Mouse (Mus musculus) stomach, embryonic 14.5 days (tissue): ENCODE measurements around the gene Cd59b. TPM values are rescaled to one million over a fixed set of nuclear protein-coding genes. Genes with fewer than 3 reads are reported as not detected.
A peak's percentile ranks its signal among the peaks of the same experiment; 100 is the strongest.
"Not testable (repeated sequence)": the region's sequence is repeated elsewhere in the genome, so short reads cannot be mapped to it uniquely, and the experiment has no call there.

ENCODE experiments used
- ATAC-seq: fragments of 200-750 bp; cut with Nextera tagmentation; 2 replicates; pipeline ENCODE4 v1.8.0; 2017; ENCODE audit warnings: low read depth, moderate TSS enrichment; ENCODE audit not compliant: insufficient number of reproducible peaks, insufficient read depth, low FRiP score
- H3K27ac ChIP-seq: fragments of 300-500 bp; sonication (generic); 2 replicates; pipeline ENCODE4 v1.5.1; 2014; ENCODE audit warnings: mild to moderate bottlenecking, low read length, moderate library complexity, mixed read lengths
- H3K27me3 ChIP-seq: fragments of 300-500 bp; sonication (generic); 2 replicates; pipeline ENCODE4 v1.6.1; 2014; ENCODE audit warnings: low read length, control low read depth, mixed read lengths; ENCODE audit not compliant: control insufficient read depth, insufficient read depth
- H3K36me3 ChIP-seq: fragments of 300-500 bp; sonication (generic); 2 replicates; pipeline ENCODE4 v1.6.1; 2014; ENCODE audit warnings: mild to moderate bottlenecking, control low read depth, low read length, moderate library complexity, mixed read lengths; ENCODE audit not compliant: control insufficient read depth, insufficient read depth
- H3K4me1 ChIP-seq: fragments of 300-500 bp; sonication (generic); 2 replicates; pipeline ENCODE4 v1.6.1; 2014; ENCODE audit warnings: low read length, control low read depth, mixed read lengths; ENCODE audit not compliant: control insufficient read depth, insufficient read depth
- H3K4me2 ChIP-seq: fragments of 300-500 bp; sonication (generic); replicated peaks from 2 replicates; pipeline ENCODE4 v1.6.1; 2014; ENCODE audit warnings: low read depth, low read length, control low read depth
- H3K4me3 ChIP-seq: fragments of 300-500 bp; sonication (generic); 2 replicates; pipeline ENCODE4 v1.5.1; 2014; ENCODE audit warnings: low read depth, low read length, control low read depth
- H3K9ac ChIP-seq: fragments of 300-500 bp; sonication (generic); replicated peaks from 2 replicates; pipeline ENCODE4 v1.6.1; 2014; ENCODE audit warnings: low read depth, mild to moderate bottlenecking, control low read depth, low read length, moderate library complexity, mixed read lengths
- H3K9me3 ChIP-seq: fragments of 300-500 bp; sonication (generic); 2 replicates; pipeline ENCODE4 v1.6.1; 2016; ENCODE audit warnings: low read depth, low read length, control low read depth; ENCODE audit not compliant: control insufficient read depth
- WGBS: fragments of 180-500 bp; shearing (Covaris S2); extraction: QIAGEN DNeasy Blood & Tissue Kit; methylation state at CpG from one replicate; pipeline ENCODE4 v1.1.7; 2014; 5-methylcytosine and 5-hydroxymethylcytosine counted together
- polyA plus RNA-seq: library from polyadenylated mRNA; unstranded; fragments of >200 nt; fragmentation: Nextera tagmentation; extraction: Ambion mirVana; gene quantifications from 2 replicates; pipeline ENCODE4 v1.2.1, GENCODE M21; 2014

Gene Cd59b
- polyA plus RNA-seq, 1 experiment from 2014 or later = 6.7 TPM

DNA sequence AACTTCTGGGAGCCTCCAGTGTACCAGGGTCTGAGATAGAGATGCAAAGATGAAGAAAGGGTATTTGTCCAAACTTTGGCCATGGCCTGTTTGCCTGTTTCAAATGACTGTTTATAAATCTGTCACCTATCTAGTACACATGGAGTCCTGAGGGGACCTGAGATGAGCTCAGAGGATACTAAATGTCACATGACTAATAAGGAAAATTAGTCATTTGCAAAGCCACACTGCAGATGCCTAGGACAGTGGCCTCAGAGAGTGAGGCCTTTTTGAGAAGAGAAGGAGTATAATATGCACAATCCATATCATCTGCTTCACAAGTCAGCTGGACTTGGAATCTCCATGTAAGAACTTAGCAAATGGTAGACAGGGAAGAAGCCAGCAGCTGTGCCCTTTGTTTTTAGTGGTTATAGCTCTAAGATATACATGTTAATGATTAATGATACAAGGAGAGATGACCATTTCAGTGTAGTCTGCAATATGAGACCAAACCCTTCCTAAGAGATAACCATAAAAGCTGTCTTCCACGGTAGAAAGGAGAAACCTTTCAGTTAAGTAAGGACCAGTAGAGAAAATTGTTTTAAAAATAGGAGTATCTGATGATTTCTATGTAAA is 11.9 kb downstream of the Cd59b start:
- not testable (repeated sequence) for H3K27me3 ChIP-seq, H3K9me3 ChIP-seq, H3K9ac ChIP-seq, ATAC-seq, H3K4me3 ChIP-seq, H3K36me3 ChIP-seq, H3K4me1 ChIP-seq, H3K4me2 ChIP-seq, H3K27ac ChIP-seq
- no CpG with 5 or more reads among the region's 1 CpGs for WGBS

DNA sequence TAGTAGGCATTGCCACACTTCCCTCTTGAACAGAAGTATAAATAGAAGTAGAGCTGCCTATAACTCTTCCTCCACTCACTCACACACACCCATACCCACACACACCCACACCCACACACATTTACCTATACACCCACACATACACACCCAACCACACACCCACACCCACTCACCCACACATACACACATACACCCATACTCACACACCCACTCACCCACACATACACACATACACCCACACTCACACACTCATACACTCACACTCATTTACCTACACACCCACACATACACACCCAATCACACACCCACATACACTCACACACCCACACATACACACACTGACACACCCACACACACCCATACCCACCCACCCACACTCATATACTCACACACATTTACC is 12.8 kb downstream of the Cd59b start:
- H3K4me3 ChIP-seq = no peak overlapping the region
- H3K36me3 ChIP-seq = no peaks in the 10 kb centered on the region
- no peak overlapping the region for H3K27ac ChIP-seq
- ATAC-seq = no peak
- no peak overlapping the region for H3K4me2 ChIP-seq
- H3K9me3 ChIP-seq = no peaks in the 10 kb centered on the region
- H3K4me1 ChIP-seq = no peaks in the 10 kb centered on the region
- H3K27me3 ChIP-seq = no peaks in the 10 kb centered on the region
- H3K9ac ChIP-seq = no peak overlapping the region

DNA sequence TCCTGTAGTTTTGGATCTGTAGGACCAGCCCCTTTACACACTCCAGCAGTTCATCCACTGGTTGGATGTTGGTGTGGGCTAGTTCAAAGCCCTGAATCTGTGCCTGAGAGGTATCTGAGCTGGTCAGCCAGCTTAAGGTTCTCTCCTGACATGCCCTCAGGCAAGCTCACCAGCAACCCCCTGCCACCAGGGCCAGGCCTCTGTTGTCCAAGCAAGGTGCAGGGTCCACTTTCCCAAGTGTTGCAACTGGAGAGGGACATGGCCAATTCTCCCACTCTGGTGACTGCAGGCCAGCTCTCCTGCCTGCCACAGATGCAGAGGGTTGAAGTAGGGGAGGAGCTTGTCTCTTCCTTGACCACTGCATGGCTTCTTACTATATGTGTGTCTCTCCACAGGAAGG is 14.4 kb downstream of the Cd59b start:
- not testable (repeated sequence) for H3K36me3 ChIP-seq, ATAC-seq, H3K9me3 ChIP-seq, H3K4me1 ChIP-seq, H3K9ac ChIP-seq, H3K4me3 ChIP-seq, H3K4me2 ChIP-seq, H3K27ac ChIP-seq, H3K27me3 ChIP-seq

DNA sequence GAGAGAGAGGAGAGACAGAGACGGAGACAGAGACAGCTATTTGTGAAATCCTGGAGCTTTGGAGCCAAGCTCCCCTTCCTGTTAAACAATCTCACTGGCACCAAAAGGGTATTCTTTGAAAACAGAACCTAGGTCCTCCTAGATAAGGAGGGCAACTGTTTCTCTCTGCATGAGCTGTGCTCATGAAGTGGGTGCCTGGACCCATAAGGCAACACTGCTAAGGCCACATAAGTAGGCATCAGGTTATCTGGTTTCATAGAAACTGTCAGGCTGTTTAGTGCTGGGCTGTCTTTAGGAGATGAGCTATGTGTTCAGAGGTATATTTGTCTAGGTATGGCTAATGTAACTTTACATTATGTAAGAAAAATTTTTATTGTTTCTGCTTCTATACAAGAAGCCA is 17.9 kb downstream of the Cd59b start:
- not testable (repeated sequence) for H3K4me1 ChIP-seq, H3K4me3 ChIP-seq, H3K36me3 ChIP-seq, H3K9me3 ChIP-seq, H3K27me3 ChIP-seq, H3K27ac ChIP-seq, ATAC-seq, H3K9ac ChIP-seq, H3K4me2 ChIP-seq
- 73% methylated on average over 1 of the region's 1 CpGs for WGBS

DNA sequence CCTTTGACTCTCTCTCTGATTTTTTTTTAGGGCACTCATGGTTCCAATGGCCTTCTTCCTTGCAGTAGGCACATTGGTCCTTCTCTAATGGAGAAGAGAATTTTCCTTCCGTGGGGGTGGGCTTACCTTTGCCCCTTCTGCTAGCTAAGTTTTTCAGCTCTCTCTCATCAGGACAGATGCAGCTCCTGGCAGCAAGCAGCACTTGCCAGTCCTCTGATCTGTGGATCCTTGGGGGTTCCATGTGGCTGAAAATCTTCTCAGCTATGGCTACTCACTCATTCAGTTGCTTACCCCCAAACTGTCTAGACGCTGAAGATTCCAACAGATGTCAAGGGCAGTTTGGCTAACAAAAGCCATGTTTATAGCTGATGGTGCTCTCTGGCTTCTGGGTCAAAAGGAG is 23.7 kb downstream of the Cd59b start:
- no peak for ATAC-seq
- Histone ChIP-seq H3K4me3 (no peak overlapping the region), H3K9me3 (no peaks in the 10 kb centered on the region), H3K36me3 (no peaks in the 10 kb centered on the region), H3K27me3 (no peaks in the 10 kb centered on the region), H3K4me2 (no peak overlapping the region), H3K27ac (no peak overlapping the region), H3K9ac (no peak overlapping the region), H3K4me1 (no peaks in the 10 kb centered on the region)
- WGBS = 74% methylated on average over 2 of the region's 2 CpGs

DNA sequence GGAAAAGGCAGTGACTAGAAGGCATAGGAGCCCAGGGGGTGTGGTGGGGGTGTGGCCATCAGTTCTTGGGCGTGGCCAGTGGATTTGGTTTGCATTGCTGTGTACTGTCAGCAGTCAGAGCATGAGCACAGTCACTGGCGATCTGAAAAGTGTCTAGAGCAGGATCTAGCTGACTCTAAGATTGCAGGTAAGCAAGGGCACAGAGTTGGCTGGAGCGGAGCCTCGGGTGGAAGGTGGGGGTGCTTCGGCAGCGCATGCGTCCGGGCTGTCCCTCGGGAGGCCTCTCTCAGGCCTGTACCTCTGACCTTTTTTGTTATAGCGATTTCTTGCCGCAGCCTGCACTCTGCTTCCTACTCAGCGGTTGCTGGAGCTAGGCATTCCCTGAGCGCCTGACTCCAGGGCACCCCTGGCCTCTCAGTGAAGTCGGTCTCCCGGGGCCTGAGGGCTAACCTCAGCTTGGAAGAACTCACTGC is 26.1 kb downstream of the Cd59b start, which contains the start of gene Cd59a:
Gene Cd59a (plus strand): TSS at position 61 of the 473 bp plus-strand sequence.
- H3K9ac ChIP-seq = peak within 1 kb of the TSS; percentile 47; the same call in 1 of the 2 replicates
- H3K27me3 ChIP-seq = no peaks in the 10 kb centered on the region
- no peaks in the 10 kb centered on the region for H3K4me1 ChIP-seq
- peak within 1 kb of the TSS; percentile 63 for H3K4me2 ChIP-seq
- peak within 1 kb of the TSS; percentile 72 for H3K27ac ChIP-seq
- H3K9me3 ChIP-seq = no peaks in the 10 kb centered on the region
- no peaks in the 10 kb centered on the region for H3K36me3 ChIP-seq
- H3K4me3 ChIP-seq = peak within 1 kb of the TSS; percentile 54
- 1% methylated on average over 15 of the region's 15 CpGs for WGBS
- ATAC-seq = peak; percentile 92

DNA sequence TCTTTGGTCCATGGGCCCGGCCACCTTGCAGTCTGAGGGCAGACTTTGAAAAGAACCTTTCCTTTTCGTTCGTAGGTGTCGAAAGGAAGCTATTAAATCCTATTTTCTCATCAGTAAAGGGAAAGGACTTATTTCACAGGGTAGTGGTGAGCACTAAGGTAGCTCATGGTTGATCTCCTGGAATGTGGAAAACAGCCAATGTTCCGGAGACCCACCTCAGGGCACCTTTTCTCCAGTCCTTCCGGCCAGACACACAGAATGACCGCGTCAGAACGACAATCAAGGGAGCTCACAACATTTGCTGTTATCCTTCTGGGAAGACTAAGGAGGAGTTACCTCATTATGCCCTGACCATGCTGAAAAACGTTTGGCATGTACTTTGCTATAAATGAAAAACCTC is 26.6 kb downstream of the Cd59b start:
- Histone ChIP-seq H3K4me2 (peak overlapping the region; percentile 63), H3K4me3 (peak overlapping the region; percentile 54), H3K36me3 (no peaks in the 10 kb centered on the region), H3K4me1 (no peaks in the 10 kb centered on the region), H3K27ac (peak overlapping the region; percentile 72), H3K27me3 (no peaks in the 10 kb centered on the region), H3K9me3 (no peaks in the 10 kb centered on the region), H3K9ac (peak overlapping the region; percentile 47; the same call in 1 of the 2 replicates)
- ATAC-seq = no peak; the same call in 1 of the 2 replicates
- WGBS = 36% methylated on average over 10 of the region's 10 CpGs

DNA sequence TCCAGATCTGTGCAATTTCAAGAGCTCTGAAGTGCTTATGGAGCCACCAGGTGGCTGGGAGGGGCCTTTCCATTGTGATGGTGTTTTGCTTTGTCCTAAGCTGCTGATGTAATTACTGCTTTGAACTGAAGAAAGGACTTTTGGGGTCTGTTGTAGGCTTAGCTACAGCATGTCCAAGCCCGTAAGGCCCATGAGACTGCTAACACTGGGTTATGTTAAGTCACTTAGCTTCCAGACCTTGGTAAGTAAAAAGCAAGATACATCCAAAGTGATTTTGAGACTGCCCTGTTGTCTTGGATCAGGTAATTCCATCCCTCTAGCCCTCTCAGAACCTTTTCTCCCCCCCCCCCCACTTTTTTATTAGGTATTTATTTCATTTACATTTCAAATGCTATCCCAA is 27.1 kb downstream of the Cd59b start:
- WGBS = 80% methylated on average over 1 of the region's 1 CpGs
- H3K4me1 ChIP-seq, H3K36me3 ChIP-seq, H3K27me3 ChIP-seq, H3K27ac ChIP-seq, H3K9me3 ChIP-seq, H3K9ac ChIP-seq, ATAC-seq: not testable (repeated sequence)
- Histone ChIP-seq H3K4me3 (0 out of 2 replicates have a peak overlapping the region, but pooled peaks have one; percentile 54), H3K4me2 (peak overlapping the region; percentile 63; the same call in 1 of the 2 replicates)

DNA sequence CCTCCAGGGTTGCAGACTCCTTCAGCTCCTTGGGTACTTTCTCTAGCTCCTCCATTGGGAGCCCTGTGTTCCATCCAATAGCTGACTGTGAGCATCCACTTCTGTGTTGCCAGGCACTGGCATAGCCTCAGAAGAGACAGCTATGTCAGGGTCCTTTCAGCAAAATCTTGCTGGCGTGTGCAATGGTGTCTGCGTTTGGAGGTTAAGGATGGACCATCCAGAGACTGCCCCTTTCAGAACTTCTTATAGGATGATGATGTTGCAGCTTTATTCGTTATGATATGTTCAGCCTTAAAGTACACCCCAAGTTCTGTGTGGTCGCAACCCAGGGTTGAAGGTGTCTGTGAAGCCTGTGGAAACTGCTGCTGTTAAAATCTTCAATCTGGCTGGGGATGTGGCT is 27.7 kb downstream of the Cd59b start:
- not testable (repeated sequence) for H3K4me3 ChIP-seq, H3K9me3 ChIP-seq, H3K4me1 ChIP-seq, ATAC-seq, H3K9ac ChIP-seq, H3K27me3 ChIP-seq, H3K36me3 ChIP-seq, H3K27ac ChIP-seq, H3K4me2 ChIP-seq
- WGBS = 95% methylated on average over 4 of the region's 4 CpGs
